Mouse (Mus musculus) large intestine, adult 2 months (tissue): ENCODE results near the gene Hoxb8. TPM values are rescaled to one million over a fixed set of nuclear protein-coding genes. Genes with fewer than 3 reads are reported as not detected.

Experiments used
- DNase-seq: peaks from one replicate; pipeline ENCODE4 v3.0.0-alpha.2; 2012; ENCODE audit warnings: low read depth, low spot score
- WGBS: fragments of 180-500 bp; shearing (Covaris S2); methylation state at CpG from one replicate; pipeline ENCODE4 v1.1.7; 2018; 5-methylcytosine and 5-hydroxymethylcytosine counted together
- polyA plus RNA-seq: library from polyadenylated mRNA; depleted of rRNA; stranded (reverse); fragments of >200 nt; gene quantifications from 2 replicates; pipeline ENCODE4 v1.2.3, GENCODE M21; 2012

Hoxb8 gene
- polyA plus RNA-seq, 1 experiment: 11.7 TPM

GRCm38 (mm10) chr11:96311520-96312417 lies 30.1 kb downstream of the Hoxb8 start:
- WGBS: 5% methylated on average over 31 of the region's 31 CpGs

GRCm38 (mm10) chr11:96313134-96313533 lies 31.4 kb downstream of the Hoxb8 start:
- WGBS: 49% methylated on average over 2 of the region's 2 CpGs
- DNase-seq: no peak

More at GRCm38 (mm10) chr11:96311520-96312417, 30.1 kb downstream of the Hoxb8 start:
- DNase-seq: no peak

- DNase-seq: no peak
- 37% methylated on average over 12 of the region's 12 CpGs for WGBS
Observed at GRCm38 (mm10) chr11:96313806-96314428, 32.2 kb downstream of the Hoxb8 start.

GRCm38 (mm10) chr11:96314671-96315343 lies 33.1 kb downstream of the Hoxb8 start:
- DNase-seq: no peak
- WGBS: 17% methylated on average over 34 of the region's 34 CpGs

GRCm38 (mm10) chr11:96315344-96315681 lies 33.6 kb downstream of the Hoxb8 start:
- 48% methylated on average over 5 of the region's 5 CpGs for WGBS
- DNase-seq: no peak

GRCm38 (mm10) chr11:96316696-96317607 lies 35.2 kb downstream of the Hoxb8 start:
- 29% methylated on average over 18 of the region's 18 CpGs for WGBS
- no peak for DNase-seq

GRCm38 (mm10) chr11:96317608-96318367 lies 36.1 kb downstream of the Hoxb8 start, which contains the start of gene Hoxb4:
Gene Hoxb4, plus strand, starts transcription at chr11:96318267.
- 27% methylated on average over 28 of the region's 28 CpGs for WGBS
- no peak for DNase-seq

GRCm38 (mm10) chr11:96318368-96319070 lies 36.8 kb downstream of the Hoxb8 start:
- WGBS: 2% methylated on average over 45 of the region's 45 CpGs
- DNase-seq: no peak

GRCm38 (mm10) chr11:96319071-96319902 lies 37.6 kb downstream of the Hoxb8 start:
- under 1% methylated on average over 34 of the region's 34 CpGs for WGBS
- DNase-seq: peak; percentile 48

GRCm38 (mm10) chr11:96319910-96320309 lies 38.2 kb downstream of the Hoxb8 start:
- 2% methylated on average over 29 of the region's 29 CpGs for WGBS
- no peak for DNase-seq

GRCm38 (mm10) chr11:96320688-96321087 lies 39.0 kb downstream of the Hoxb8 start:
- 45% methylated on average over 17 of the region's 17 CpGs for WGBS
- DNase-seq: no peak

- WGBS: 26% methylated on average over 5 of the region's 5 CpGs
- DNase-seq: no peak
Observed at GRCm38 (mm10) chr11:96321846-96322245, 40.1 kb downstream of the Hoxb8 start.

- no peak for DNase-seq
- 67% methylated on average over 6 of the region's 6 CpGs for WGBS
Observed at GRCm38 (mm10) chr11:96322738-96323137, 41.0 kb downstream of the Hoxb8 start.

- DNase-seq: no peak
- 73% methylated on average over 10 of the region's 10 CpGs for WGBS
Observed at GRCm38 (mm10) chr11:96323154-96323553, 41.4 kb downstream of the Hoxb8 start, which contains the start of gene Hoxb3. Gene Hoxb3, plus strand, starts transcription at chr11:96323326.

GRCm38 (mm10) chr11:96324125-96324524 lies 42.4 kb downstream of the Hoxb8 start:
- 50% methylated on average over 5 of the region's 5 CpGs for WGBS
- no peak for DNase-seq

- no peak for DNase-seq
- WGBS: 76% methylated on average over 8 of the region's 8 CpGs
Observed at GRCm38 (mm10) chr11:96324965-96325364, 43.3 kb downstream of the Hoxb8 start.

GRCm38 (mm10) chr11:96325747-96326212 lies 44.1 kb downstream of the Hoxb8 start:
- 49% methylated on average over 22 of the region's 22 CpGs for WGBS
- no peak for DNase-seq
